Mouse (Mus musculus): ENCODE measurements around the gene Nfam1.
A peak's percentile ranks its signal among the peaks of the same experiment; 100 is the strongest.

Gene Nfam1

GRCm38 (mm10) chr15:82992079-82992783 lies 40.9 kb downstream of the Nfam1 start:
- no peak for DNase-seq

- DNase-seq = no peak
These were observed 43.9 kb downstream of the Nfam1 start for GRCm38 (mm10) chr15:82989190-82989704.

- DNase-seq = peak; percentile 94
These were observed 45.4 kb downstream of the Nfam1 start, which contains the start of gene Tcf20 for GRCm38 (mm10) chr15:82987732-82988112. Tcf20 (minus strand) TSS chr15:82987872.

- DNase-seq = no peak
These were observed 45.9 kb downstream of the Nfam1 start for GRCm38 (mm10) chr15:82987014-82987731.

GRCm38 (mm10) chr15:82984574-82984973 lies 48.5 kb downstream of the Nfam1 start:
- no peak for DNase-seq

GRCm38 (mm10) chr15:82984097-82984496 lies 49.0 kb downstream of the Nfam1 start:
- no peak for DNase-seq

GRCm38 (mm10) chr15:82983416-82984026 lies 49.6 kb downstream of the Nfam1 start:
- peak; percentile 31 for DNase-seq

- DNase-seq = no peak
These were observed 50.2 kb downstream of the Nfam1 start for GRCm38 (mm10) chr15:82982724-82983415.

GRCm38 (mm10) chr15:82981676-82982520 lies 51.2 kb downstream of the Nfam1 start:
- DNase-seq = no peak

- DNase-seq = no peak
These were observed 53.6 kb downstream of the Nfam1 start for GRCm38 (mm10) chr15:82979531-82979930.

GRCm38 (mm10) chr15:82974471-82974870 lies 58.6 kb downstream of the Nfam1 start:
- no peak for DNase-seq

- no peak for DNase-seq
These were observed 63.8 kb downstream of the Nfam1 start for GRCm38 (mm10) chr15:82969206-82969721.

- DNase-seq = no peak
These were observed 64.7 kb downstream of the Nfam1 start for GRCm38 (mm10) chr15:82968449-82968848.

- no peak for DNase-seq
These were observed 65.2 kb downstream of the Nfam1 start for GRCm38 (mm10) chr15:82967947-82968346.

GRCm38 (mm10) chr15:82964266-82964825 lies 68.8 kb downstream of the Nfam1 start:
- DNase-seq = no peak

- DNase-seq = no peak
These were observed 69.5 kb downstream of the Nfam1 start for GRCm38 (mm10) chr15:82963556-82964156.

- no peak for DNase-seq
These were observed 70.0 kb downstream of the Nfam1 start for GRCm38 (mm10) chr15:82963090-82963489.

GRCm38 (mm10) chr15:82962536-82962935 lies 70.6 kb downstream of the Nfam1 start:
- peak; percentile 38 for DNase-seq

GRCm38 (mm10) chr15:82960786-82961561 lies 72.1 kb downstream of the Nfam1 start:
- DNase-seq = no peak

GRCm38 (mm10) chr15:82959151-82959550 lies 74.0 kb downstream of the Nfam1 start:
- no peak for DNase-seq

Data from kidney, adult 18-20 months (tissue).